Mouse (Mus musculus) A20 (cell line): ENCODE measurements around the gene Hsh2d.

Source experiments
- DNase-seq: peaks from one replicate; pipeline ENCODE4 v3.0.0-alpha.2; 2011; ENCODE audit warnings: low read depth, low spot score

Hsh2d gene

DNA sequence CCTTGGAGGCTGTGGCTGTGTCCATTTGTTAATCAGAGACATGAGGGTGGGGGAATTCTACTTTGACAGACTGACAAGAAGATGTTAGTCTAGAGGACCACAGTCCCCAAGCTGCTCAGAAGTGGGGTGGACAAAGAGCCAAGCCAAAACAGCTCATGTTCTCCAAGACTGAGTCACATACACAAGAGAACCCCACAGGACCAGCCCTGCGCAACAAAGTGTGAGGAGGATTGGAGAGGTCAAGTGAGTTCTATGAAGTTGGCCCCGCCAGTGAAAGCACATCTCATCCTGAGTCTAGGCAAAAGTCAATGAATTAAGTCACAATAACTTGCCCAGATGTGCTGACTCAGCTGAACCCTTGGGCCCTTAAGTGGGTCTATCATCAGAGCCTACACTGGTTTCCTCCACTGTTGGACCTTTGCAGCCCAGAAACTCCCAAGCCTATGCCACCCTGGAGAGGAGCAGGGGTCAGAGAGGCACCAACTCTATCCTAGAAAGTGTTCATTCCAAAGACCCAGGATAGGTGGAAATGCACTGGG, 1.6 kb upstream of the Hsh2d start:
- DNase-seq = no peak

DNA sequence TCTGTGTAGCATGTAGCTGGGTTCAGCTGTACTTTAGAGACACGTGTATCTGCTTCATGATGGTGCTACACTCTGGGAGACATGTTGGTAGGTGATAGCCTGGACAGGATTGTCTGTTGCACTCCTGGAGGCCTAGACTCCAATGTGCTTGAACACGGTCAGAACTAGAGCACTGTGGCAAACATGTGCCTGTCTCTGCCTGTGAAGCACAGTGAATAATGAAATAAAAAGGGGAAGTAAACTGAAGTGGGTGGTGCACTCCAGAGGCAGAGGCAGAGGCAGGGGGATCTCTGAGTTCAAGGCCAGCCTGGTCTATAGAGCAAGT, 739 bp downstream of the Hsh2d start:
- peak; percentile 86 for DNase-seq

DNA sequence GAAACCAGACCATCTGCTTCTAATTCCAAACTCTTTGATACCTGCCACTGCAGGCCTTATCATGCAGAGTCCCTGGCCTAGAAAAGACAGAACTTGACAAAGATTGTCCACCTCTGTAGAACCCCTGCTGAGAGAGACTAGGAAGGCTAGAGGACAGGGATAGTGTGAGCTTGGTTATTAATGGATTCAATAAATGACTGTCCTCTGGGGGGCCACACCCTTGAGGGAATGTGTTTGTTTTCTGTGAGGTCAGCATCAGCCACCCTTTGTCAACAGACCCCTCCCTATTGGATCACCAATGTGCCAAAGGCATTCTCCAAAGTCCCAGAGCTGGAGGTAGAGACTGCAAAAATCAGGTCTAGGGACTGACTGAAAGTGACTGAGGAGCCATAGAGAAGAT, 2.6 kb downstream of the Hsh2d start:
- DNase-seq = no peak

DNA sequence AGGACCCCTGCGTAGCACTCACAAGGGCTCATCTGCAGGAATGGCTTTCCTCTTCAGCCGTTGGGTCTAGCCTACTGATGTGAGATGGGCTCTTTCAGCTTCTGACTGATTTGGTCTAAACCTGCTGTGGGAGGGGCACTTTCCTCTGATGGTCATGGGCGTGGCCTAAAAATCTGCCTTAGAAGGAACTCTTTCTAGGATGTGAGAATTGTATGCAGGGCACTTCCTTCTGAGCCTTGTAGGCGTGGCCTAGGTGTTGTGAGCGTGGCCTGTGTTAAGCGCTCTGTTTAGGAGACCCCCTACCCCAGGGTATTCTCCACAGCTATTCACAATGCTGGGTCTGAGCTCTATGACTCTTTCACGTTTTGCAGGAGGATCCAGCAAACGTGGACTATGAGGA, 8.6 kb downstream of the Hsh2d start:
- DNase-seq = no peak

DNA sequence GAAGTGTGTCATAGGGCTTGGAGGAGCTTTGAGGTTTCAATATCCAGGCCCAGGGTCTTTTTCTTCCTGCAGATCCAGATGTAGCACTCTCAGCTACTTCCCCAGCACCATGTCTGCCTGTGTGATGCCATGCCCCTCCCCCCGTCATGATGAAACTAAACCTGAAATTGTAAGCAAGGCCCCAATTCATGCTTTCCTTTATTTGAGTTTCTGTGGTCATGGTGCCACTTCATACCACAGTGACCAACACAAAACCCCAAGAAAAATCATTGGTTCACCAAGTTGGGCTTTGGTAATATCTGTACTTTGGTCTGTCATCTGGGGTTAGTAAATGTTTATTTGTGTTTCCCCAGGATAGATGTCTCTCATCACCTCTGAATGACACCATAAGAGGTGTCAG, 19.1 kb downstream of the Hsh2d start:
- DNase-seq = no peak

DNA sequence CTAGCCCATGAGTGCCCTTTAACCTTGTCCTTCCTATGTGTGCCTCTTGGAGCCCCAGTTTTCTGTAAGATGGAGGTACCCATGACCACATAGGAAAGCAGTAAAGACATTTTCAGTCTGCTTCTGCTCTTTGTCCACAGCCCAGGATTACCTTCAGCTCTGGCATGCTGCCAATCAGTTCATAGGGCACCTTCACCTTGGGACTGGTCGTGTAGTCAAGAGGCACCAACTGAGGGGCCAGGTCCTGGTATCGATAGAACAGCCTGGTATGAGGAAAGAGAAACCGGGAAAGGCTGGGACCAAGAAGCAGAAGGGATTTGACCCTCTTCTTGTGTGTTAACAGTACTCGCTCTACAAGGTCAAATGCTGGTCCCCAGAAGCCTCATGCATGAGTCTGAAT, 20.8 kb downstream of the Hsh2d start:
- DNase-seq = no peak

DNA sequence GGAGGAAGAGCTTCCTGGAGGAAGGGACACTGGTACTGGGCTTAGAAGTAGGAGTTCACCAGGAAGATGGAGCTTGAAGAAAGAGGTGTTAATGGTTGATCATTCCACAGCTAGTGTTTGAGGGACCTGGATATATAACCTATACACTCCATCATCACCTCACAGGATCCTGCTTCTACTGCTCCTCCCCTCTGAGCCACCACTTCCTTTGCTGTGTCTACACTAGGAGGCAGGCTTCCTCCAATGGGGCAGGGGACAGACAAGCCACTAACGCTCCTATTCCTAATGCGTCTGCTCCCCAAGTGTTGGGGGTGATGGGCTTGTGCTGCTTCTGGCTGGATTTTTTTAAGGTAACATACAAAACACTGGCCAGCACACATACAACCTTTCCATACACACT, 21.3 kb downstream of the Hsh2d start:
- no peak for DNase-seq

DNA sequence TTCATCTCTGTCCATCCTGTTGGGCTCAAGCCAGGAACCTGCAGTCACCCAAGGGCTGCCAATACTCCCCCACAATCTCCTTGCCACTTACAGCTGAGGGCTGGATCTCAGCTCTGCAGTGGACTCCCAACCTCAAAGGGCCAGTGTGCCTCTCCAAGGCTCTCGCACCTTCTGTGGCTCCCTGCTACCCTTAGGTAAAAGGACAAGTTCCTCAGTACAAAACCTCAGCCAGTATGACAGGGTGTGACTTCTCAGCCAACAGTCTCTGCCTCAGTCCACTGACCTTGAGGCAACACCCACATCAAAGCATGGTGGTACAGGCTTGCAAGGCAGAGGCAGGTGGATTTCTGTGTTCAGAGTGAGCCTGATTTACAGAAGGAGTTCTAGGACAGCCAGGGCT, 22.4 kb downstream of the Hsh2d start:
- DNase-seq = no peak

DNA sequence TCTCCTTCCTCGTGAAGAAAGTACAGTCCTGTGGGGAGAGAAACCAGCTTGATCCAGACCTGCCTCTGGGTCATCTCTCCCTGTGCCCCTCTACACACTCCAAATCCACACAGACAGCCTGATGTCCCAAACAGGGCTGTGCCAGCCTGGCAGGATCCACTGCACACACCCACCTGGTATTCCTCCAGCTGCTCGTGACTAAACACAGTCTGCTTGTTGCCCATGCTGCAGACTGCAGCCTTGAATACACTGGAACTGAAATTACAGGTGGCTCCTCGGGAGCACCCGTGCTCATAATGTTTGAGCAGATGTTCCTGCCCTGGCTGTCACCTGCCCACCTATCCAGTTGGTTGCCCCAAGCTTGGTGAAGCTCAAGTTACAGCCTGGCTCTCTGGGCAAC, 23.3 kb downstream of the Hsh2d start, which contains the start of gene Cib3:
TSS of gene Cib3 (minus strand) at position 87 of the 400 bp plus-strand sequence.
- no peak for DNase-seq

DNA sequence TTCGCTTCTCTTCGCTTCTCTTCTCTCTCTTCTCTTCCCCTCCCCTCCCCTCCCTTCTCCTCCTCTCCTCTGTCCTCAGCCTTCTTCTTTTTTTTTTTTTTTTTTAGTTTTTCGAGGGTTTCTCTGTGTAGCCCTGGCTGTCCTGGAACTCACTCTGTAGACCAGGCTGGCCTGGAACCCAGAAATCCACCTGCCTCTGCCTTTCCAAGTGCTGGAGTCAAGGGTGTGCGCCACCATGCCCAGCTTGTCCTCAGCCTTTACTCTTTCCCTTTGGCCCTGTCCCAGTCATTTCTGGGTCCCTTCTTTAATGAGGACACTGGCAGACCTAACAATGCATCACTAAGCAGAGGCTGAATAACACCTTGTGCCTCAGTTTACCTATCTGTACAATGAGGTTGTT, 24.1 kb downstream of the Hsh2d start, which contains the start of gene Gm11034:
TSS of gene Gm11034 (minus strand) at position 101 of the 400 bp plus-strand sequence.
- no peak for DNase-seq

DNA sequence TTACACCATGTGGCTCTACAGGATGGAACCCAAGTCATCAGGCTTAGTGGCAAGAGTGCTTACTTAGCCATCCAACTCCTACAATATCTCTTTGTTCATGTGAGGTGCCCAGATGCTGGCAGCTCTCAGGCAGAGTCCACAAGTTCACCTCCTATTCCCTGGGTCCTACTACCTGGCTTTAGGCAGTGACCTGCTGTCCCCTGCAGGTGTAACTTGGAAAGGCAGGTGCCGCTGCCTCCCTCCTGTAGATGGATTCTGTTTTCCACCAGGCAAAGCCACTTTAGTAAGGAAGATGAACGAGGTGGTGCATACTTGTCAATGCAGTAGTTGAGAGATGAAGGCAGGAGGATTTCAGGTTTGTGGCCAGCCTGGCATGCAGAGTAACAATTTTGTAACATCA, 25.6 kb downstream of the Hsh2d start:
- DNase-seq = peak; percentile 73

DNA sequence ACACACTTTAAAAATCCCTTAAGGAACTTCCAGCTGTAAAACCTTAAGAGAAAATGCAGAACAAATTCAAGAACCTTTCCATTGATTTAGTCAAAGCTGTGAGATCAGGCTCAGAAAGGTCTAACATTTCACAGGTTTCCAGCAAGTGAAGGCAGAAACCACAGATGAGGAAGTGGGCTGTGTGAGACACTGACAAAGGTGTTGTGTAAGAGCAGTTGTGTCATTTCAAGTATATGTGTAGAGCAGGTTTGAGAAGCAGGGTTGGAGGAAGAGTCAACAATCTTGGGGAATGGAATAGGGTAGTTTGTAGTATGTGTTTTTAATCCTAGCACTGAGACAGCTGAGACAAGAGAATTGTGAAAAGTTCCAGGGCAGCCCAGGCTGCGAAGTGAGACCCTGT, 26.4 kb downstream of the Hsh2d start:
- DNase-seq = peak; percentile 74

DNA sequence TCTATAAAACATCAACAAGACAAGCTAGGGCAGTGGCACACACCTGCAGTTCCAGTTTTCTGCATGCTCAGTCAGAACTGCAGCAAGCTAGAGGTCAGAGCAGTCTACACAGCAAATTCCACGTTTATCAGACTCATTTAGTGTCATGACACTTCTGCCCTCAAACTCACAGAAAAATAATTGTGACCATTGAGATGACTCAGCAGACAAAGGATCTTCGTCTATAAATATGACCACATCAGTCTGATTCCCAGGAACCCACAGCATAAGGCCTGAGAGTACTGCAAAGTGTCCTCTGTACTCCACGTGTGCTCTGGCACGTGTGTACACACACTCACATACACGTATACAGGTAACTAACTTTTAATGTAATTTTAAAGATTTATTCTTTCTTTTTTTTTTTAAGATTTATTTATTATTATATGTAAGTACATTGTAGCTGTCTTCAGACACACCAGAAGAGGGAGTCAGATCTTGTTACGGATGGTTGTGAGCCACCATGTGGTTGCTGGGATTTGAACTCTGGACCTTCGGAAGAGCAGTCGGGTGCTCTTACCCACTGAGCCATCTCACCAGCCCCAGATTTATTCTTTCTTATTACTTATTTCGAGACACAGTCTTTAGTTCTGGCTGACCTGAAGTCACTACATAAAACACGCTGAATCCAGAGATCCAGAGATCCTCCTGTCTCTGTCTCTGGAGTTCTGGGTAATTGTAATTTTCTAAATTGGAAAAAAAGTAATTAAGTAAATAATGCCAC, 29.5 kb downstream of the Hsh2d start:
- peak; percentile 49 for DNase-seq

DNA sequence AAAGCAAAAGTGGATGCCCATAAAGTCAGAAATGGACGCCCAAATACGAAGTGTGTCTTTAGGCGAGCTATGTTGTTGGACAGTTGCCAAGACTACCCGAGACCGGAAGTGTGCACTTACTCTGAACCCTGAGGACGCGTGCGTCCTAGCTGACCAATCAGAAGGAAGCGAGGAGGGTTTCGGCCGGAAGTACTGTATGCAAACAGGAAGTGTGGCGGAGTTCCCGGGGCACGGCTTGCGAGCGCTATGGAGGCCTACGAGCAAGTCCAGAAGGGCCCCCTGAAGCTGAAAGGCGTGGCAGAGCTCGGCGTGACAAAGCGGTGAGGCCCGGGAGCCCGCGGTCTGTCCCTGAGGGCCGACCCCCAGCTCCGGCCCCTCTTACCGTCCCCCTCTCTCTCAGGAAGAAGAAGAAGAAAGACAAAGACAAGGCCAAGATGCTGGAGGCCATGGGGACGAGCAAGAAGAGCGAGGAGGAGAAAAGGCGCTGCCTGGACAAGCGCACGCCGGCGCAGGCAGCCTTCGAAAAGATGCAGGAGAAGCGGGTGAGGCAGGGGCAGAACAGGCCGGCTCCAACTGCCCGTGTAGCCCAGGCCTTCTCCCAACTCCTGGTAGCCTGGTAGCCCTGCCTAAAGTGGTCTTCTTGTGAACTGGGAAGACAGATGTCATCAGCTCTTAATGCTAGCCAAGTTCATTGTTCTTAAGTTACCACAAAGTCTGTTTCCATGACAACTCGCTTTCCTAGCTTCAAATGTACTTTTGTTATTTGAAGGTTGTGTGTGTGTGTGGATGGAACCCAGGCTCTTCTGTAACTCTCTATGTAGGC, 30.3 kb downstream of the Hsh2d start, which contains the start of gene Fam32a:
TSS of gene Fam32a (plus strand) at position 190 of the 823 bp plus-strand sequence.
- peak; percentile 98 for DNase-seq

DNA sequence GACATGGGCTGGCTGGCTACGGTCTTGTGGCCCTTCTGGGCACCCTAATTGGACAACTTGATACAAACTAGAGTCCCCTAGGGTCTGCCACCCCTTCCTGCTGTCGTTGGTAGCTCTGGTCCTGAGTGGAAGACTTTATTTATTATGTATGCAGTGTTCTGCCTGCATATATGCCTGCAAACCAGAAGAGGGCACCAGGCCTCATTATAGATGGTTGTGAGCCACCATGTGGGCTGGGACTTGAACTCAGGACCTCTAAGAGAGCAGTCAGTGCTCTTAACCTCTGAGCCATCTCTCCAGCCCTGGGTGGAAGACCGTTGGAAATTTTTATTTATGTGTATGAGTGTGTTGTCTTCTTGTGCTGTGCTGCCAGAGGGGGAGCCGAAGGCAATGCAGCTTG, 31.3 kb downstream of the Hsh2d start:
- no peak for DNase-seq

DNA sequence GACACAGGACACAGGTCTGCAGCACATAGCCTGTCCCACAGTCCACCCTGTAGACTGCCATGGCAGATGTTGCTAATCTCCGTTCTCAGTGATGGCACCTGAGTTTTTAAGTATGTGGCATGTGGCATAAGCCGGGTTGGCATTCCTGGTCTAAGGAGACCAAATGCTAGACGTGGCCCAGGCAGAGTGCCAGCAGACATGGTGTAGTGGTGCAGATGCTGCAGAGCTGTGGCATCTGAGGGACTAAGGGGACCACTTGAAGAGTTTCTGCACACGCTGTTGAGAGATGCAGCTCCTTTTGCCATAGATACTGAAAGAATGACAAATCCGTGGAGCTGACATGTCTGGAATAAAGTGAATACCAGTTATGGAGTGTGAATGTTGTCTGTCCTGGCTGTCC, 33.2 kb downstream of the Hsh2d start:
- DNase-seq = no peak

DNA sequence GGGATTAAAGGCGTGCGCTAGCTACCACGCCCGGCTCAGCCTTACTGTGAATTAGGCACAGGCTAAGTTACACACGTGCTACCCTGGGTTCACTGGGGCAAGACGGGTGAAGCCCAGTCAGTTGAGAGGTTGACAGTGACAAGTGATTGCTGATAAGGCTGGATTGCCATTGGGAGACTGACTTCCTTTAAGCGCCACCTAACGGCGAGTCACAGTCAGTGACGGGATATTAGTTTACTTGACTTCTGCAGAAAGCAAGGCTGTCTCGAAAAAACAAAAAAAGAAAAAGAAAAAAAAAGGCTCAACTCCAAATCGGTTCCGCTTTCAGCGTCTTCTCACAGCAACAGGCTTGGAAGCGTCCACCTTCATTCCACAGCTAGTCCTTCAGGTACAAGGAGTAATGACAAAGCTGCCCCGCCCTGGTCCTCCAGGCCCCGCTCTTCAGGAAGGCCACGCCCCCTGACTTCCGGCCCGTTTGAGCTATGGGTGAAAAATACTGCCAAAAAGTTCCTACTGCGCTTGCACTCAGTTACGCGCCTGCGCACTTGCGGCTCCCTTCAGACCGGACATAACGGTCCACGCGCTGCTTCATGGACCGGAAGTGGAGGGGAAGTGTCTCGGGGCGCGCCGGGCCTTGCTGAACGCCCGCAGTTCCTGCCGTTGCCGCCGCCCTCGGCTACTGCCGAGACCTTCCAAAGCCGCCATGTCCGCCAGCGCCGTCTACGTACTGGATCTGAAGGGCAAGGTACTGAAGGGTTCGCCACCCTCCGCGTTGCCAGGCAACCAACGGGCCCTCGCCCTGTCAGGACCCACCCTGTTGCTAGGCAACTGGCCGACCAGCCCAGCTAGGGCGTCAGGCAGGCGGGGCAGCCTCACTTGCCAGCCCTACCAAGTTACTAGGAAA, 50.3 kb downstream of the Hsh2d start, which contains the start of gene Ap1m1:
TSS of gene Ap1m1 (plus strand) at position 520 of the 904 bp plus-strand sequence.
- DNase-seq = peak; percentile 100

DNA sequence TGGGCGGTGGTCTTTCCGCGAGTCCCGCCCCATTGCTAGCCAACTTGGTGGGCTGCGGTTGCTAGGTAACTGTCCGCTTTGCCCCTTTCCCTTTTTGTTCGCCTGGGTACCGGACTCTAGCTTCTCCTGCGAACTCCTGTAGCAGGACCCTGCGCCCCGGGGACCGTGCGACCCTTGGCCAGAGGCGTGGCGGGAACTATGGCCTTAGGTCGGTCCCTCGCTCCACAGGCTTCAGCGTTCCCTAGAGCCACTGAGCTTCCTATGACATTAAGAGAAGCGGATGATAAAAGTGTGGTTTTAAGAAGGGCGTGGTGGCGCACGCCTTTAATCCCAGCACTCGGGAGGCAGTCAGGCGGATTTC, 50.9 kb downstream of the Hsh2d start:
- DNase-seq = no peak

DNA sequence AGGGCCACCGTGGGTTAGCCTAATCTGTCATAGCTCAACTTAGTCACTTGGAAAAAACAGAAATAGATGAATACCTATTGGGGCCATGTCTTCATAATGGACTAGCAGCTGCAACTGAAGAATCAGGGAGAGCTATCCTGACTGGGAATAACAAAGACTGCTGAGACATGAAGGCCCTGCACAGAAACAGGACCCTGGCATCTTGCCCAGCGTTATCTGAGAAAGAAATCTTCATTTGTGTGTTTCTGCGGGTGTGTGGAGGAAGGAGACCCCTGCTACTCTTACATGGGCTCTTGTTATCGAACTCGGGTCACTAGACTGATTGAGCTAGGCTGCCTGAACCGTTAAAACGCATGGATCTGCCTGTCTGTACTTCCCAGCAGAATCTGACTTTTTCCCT, 51.5 kb downstream of the Hsh2d start:
- DNase-seq = no peak

DNA sequence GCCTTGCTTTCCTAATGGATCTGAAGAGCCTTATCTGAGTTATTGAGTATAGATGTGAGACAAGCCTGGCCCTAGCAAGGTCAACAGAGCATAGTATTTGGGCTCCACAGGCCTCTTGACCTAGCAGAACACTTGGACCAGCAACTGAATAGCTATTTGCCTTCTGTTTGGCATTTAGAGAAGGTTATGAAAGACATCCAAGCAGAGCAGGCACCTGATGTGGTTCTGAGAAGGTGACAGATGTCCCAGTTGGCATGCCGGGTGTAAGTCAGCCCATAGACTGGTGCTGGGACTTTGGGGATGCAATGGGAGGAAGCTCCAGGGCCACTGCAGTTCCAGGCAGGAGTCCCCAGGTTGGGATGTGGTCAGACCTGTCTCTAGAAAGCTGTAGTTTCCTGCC, 52.8 kb downstream of the Hsh2d start:
- DNase-seq = no peak

DNA sequence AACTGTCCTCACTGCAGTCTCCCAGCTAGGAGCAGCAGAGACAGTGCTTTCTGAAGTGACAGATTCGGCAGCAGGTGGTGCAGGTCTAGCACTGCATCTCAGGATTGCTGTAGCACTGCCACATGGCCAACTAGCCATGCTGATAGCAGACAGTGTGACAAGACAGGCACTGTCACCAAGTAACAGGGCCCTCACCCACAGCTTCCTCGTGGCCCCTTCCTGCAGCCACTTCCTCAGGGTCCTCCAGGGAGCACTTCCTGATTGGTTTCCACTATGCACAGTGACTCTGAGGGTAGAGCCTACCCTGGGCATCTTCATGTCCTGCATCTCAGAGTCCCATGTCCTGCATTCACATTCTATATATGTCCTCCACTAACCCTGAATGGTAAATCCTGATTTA, 55.2 kb downstream of the Hsh2d start:
- no peak for DNase-seq
